Mouse (Mus musculus) ovary, adult 2 months (tissue): ENCODE measurements around the gene Selenok. TPM values are rescaled to one million over a fixed set of nuclear protein-coding genes. Genes with fewer than 3 reads are reported as not detected.

Source experiments
- polyA plus RNA-seq: library from polyadenylated mRNA; depleted of rRNA; stranded (reverse); fragments of >200 nt; gene quantifications from 2 replicates; pipeline ENCODE4 v1.2.3, GENCODE M21; 2012; rRNA removed

Selenok gene
- polyA plus RNA-seq = 16.4 and 22.1 TPM in 2 replicates

GRCm38 (mm10) chr14:29968075-29968821, at the start of gene Selenok:
Gene Selenok, plus strand, starts transcription at chr14:29968308.

GRCm38 (mm10) chr14:29978254-29979204, 10.4 kb downstream of the Selenok start, which contains the start of gene Actr8:
Gene Actr8, plus strand, starts transcription at chr14:29978337.

DNA sequence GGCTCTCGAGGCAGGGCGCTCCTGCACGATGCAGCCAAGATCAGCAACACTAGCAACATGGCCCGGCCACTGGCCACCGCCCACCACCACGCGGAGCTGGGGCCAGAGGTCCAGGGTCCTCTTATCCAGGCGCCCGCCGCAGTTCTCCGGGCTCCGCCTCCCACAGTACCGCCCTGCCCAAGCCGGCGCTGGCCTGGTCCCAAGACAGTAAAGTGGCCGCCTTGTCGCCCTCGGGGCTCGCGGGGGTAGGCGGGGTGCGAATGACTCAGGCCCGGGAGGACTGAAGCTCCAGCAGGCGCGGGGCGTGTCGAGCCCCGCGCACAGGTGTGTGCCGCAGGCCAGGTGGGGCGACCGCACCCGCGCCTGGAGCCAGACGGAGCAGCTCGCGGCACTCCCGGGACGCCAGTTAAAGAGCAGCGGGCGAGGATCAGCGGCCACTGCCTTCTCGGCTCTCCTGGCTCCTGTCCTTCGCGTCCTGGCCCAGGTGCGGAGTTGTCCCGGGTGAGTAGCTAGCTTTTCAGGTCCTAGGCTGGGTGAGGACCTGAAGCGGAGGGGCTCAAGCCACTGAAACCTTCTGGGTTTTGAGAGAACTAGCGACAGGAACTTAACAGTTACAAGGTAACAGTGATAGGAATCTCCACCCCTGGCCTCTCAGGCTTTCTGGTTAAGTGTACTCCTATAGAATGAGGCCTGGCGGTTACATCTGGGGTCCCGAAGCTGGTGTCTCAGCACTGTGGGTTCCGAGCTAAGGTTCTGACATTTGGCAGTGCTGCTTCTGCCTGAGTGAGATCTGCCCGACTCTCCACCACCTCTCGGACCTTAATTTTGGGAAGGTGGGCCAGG, 40.8 kb downstream of the Selenok start, which contains the start of the genes Il17rb and Chdh:
Gene Il17rb, minus strand, starts transcription at position 164 of the 843 bp plus-strand sequence.
Gene Chdh, plus strand, starts transcription at position 291 of the 843 bp plus-strand sequence.

Other genes with a start within 250 kb of the Selenok start
- 1.5 and 1.7 TPM in 2 replicates for gene Cacna2d3, start 246.4 kb upstream of the Selenok start, polyA plus RNA-seq
- gene Actr8, start 10.0 kb downstream of the Selenok start, polyA plus RNA-seq = 12.4 and 15.6 TPM in 2 replicates
- 10.7 and 12.8 TPM in 2 replicates for gene Il17rb, start 40.6 kb downstream of the Selenok start, polyA plus RNA-seq
- 49.3 and 49.6 TPM in 2 replicates for gene Chdh, start 40.7 kb downstream of the Selenok start, polyA plus RNA-seq